Mouse (Mus musculus): ENCODE results near the gene Bcar3. TPM values are rescaled to one million over a fixed set of nuclear protein-coding genes. Genes with fewer than 3 reads are reported as not detected.

Bcar3 gene
- polyA plus RNA-seq, 1 experiment from 2014 or later: 14.9 TPM

DNA sequence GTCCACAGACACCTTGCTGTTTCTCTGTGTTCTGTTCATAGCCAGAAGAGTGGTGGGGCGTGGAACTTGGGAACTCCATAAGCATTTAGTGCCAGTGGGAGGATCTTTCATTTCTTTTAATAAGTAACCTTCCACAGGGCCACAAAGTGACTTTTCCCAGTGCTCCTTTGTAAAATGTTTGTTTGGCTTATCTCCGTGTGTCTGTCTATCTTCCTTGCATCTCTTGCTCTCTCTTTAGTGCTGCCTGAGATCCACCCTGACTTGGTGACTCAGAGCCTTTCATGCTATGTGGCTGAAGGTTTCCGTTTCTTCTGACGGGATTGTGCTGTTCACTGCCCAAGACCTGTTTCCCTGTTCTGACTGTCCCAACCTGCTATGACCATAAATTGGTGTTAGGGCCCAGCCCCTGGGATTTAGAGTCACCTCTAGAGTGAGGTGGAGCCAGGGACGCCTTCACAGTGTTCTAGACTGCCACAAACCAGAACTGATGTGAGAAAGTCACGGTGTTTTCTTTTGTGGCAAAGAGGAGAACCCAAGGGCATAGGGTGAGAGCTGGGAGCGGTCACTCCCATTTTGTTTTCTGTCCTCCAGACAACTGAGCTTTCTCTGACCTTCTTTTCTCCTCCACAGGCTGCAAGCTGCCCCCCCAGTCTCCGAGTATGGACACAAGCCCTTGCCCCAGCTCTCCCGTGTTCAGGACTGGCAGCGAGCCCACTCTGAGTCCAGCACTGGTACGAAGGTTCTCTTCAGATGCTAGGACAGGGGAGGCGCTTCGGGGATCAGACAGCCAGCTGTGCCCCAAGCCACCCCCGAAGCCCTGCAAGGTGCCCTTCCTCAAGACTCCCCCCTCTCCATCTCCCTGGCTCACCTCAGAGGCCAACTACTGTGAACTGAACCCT, 218.0 kb downstream of the Bcar3 start:
- Histone ChIP-seq H3K4me3 (ENCODE audit: low read depth, low read length) (no peak overlapping the region), H3K4me2 (ENCODE audit: low read depth) (no peak overlapping the region), H3K27ac (ENCODE audit: low read depth, low read length) (no peak overlapping the region), H3K36me3 (ENCODE audit: control insufficient read depth, insufficient read depth, low read length) (no peaks in the 10 kb centered on the region), H3K9ac (ENCODE audit: low read length) (no peak overlapping the region), H3K27me3 (ENCODE audit: control insufficient read depth, insufficient read depth, low read length) (no peaks in the 10 kb centered on the region), H3K9me3 (ENCODE audit: control insufficient read depth, low read length) (no peaks in the 10 kb centered on the region), H3K4me1 (ENCODE audit: control insufficient read depth, insufficient read depth, low read length) (0 out of 2 replicates have a peak, but pooled peaks cover under 1% of the 10 kb centered on the region)
- DNase-seq (ENCODE audit: low spot score) (no peak), ATAC-seq (ENCODE audit: insufficient read depth, low FRiP score, low TSS enrichment) (no peak)
- WGBS: 88% methylated on average over 14 of the region's 14 CpGs

DNA sequence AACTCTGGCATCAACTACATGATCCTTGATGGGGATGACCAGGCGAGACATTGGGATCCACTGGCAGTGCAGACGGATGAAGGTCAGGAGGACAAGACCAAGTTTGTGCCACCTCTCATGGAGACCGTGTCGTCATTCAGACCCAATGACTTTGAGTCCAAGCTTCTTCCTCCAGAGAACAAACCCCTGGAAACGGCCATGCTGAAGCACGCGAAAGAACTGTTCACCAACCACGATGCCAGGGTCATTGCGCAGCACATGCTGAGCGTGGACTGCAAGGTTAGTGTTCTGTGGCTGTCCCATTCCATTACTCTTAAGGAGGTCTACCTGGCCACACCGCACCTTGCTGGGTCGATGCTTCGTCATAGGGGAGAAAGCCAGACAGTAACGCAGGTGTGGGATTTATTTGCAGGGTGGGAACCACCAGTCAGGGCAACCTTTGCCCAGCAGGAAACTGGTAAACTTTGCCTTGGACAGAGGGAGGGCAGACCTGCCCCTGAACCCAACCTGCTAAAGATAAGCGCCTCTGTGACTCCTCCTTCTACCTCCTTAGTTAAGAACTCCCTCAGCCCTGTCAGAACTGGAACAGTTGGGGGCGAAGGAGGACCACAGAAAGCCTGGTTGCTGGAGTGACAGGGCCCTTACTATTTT, 218.9 kb downstream of the Bcar3 start:
- Histone ChIP-seq H3K27me3 (ENCODE audit: control insufficient read depth, insufficient read depth, low read length) (no peaks in the 10 kb centered on the region), H3K4me1 (ENCODE audit: control insufficient read depth, insufficient read depth, low read length) (peaks cover 10% of the 10 kb centered on the region; the same call in 1 of the 2 replicates), H3K9me3 (ENCODE audit: control insufficient read depth, low read length) (no peaks in the 10 kb centered on the region), H3K9ac (ENCODE audit: low read length) (no peak overlapping the region), H3K4me2 (ENCODE audit: low read depth) (no peak overlapping the region), H3K36me3 (ENCODE audit: control insufficient read depth, insufficient read depth, low read length) (no peaks in the 10 kb centered on the region), H3K4me3 (ENCODE audit: low read depth, low read length) (no peak overlapping the region), H3K27ac (ENCODE audit: low read depth, low read length) (no peak overlapping the region)
- no peak for ATAC-seq (ENCODE audit: insufficient read depth, low FRiP score, low TSS enrichment)
- 93% methylated on average over 16 of the region's 16 CpGs for WGBS
- DNase-seq (ENCODE audit: low spot score): no peak

DNA sequence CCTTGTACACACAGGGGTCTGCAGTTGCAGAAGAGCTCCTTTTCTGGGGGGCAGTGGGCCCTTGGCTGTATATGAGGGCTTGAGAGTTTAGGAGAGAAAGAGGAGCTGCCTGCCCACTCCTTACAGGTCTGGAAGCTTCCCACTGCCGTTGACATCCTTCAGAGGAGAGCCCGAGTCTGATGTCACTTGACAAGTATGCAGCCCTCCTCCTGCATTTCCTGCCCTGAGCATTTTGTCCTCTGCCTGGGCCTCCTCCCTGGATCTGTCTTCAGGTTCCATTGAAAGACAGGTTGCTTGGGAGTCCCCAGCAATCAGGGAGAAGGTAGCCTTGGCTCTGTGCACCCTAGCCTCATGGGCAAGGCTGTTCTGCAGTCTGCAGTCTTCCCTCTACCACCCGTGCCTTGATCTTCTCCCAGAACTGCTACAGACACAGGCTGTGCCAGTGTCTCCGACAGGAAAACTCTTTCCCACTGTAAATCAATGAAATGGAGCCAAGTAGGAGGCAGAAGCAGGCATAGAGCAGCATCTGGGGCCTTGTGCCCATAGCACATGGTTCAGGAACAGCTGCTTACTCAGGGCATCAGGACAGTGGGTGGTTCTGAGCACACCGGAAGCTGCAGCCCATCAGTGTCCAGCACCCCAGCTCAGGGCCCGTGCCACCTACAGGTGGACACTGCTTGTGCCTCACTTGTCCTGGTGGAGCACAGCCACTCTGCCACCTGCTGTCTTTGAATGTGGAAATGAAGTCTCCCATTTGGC, 221.8 kb downstream of the Bcar3 start:
- no peak for ATAC-seq (ENCODE audit: insufficient read depth, low FRiP score, low TSS enrichment)
- no peak overlapping the region for H3K27ac ChIP-seq (ENCODE audit: low read depth, low read length)

DNA sequence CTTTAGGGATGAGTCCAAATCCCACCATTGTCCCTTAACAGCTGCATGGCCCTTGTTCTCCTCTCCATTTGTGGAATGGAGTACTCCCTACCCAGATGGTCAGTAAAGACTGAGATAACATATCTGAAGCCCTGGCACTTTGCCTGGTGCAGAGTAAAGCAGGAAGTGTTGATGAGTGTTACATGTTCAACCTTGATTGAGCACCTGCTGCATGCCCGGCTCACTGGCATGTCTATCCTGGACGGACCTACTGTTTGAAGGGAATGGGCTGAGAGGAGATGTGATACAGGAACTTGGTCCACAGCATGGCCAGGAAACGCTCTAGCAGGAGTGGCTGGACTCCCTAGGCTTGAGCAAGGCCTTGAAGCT, 222.4 kb downstream of the Bcar3 start:
- H3K27me3 ChIP-seq (ENCODE audit: control insufficient read depth, insufficient read depth, low read length): no peaks in the 10 kb centered on the region
- WGBS: 85% methylated on average over 3 of the region's 3 CpGs
- DNase-seq (ENCODE audit: low spot score): no peak

More for the DNA sequence above, 221.8 kb downstream of the Bcar3 start:
- 79% methylated on average over 6 of the region's 6 CpGs for WGBS
- no peak overlapping the region for H3K9ac ChIP-seq (ENCODE audit: low read length)
- H3K4me1 ChIP-seq (ENCODE audit: control insufficient read depth, insufficient read depth, low read length): peaks cover 16% of the 10 kb centered on the region; the same call in 1 of the 2 replicates
- no peaks in the 10 kb centered on the region for H3K27me3 ChIP-seq (ENCODE audit: control insufficient read depth, insufficient read depth, low read length)
- DNase-seq (ENCODE audit: low spot score): no peak
- H3K4me3 ChIP-seq (ENCODE audit: low read depth, low read length): no peak overlapping the region
- H3K9me3 ChIP-seq (ENCODE audit: control insufficient read depth, low read length): no peaks in the 10 kb centered on the region
- H3K36me3 ChIP-seq (ENCODE audit: control insufficient read depth, insufficient read depth, low read length): no peaks in the 10 kb centered on the region
- H3K4me2 ChIP-seq (ENCODE audit: low read depth): no peak overlapping the region

DNA sequence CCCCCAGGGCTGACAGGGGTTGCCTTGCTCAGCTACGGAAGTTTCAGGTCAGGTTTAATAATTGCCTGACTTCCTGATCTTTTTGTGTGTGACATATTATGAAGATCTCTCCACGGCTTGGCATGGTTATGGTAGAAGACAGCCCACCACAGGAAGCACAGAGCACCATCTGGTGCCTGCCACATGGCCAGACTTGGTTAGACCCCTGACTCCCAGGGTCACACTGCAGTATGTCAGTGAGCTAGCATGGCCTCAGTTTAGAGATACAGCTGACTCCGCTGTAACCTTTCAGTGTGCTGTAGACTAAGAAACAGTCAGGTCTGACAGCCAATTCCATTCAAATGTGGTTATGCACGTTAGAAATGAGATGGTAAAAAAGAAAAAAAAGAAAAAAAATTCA, 223.8 kb downstream of the Bcar3 start:
- H3K4me3 ChIP-seq (ENCODE audit: low read depth, low read length): no peak overlapping the region
- no peaks in the 10 kb centered on the region for H3K36me3 ChIP-seq (ENCODE audit: control insufficient read depth, insufficient read depth, low read length)
- WGBS: 50% methylated on average over 4 of the region's 4 CpGs
- peak overlapping the region; percentile 76 for H3K27ac ChIP-seq (ENCODE audit: low read depth, low read length)
- H3K9ac ChIP-seq (ENCODE audit: low read length): no peak overlapping the region
- no peak overlapping the region for H3K4me2 ChIP-seq (ENCODE audit: low read depth)
- ATAC-seq (ENCODE audit: insufficient read depth, low FRiP score, low TSS enrichment) (no peak), DNase-seq (ENCODE audit: low spot score) (no peak)
- no peaks in the 10 kb centered on the region for H3K27me3 ChIP-seq (ENCODE audit: control insufficient read depth, insufficient read depth, low read length)
- H3K9me3 ChIP-seq (ENCODE audit: control insufficient read depth, low read length): no peaks in the 10 kb centered on the region
- H3K4me1 ChIP-seq (ENCODE audit: control insufficient read depth, insufficient read depth, low read length): peaks cover 16% of the 10 kb centered on the region; the same call in 1 of the 2 replicates

More for the DNA sequence above, 222.4 kb downstream of the Bcar3 start:
- no peaks in the 10 kb centered on the region for H3K9me3 ChIP-seq (ENCODE audit: control insufficient read depth, low read length)
- peaks cover 16% of the 10 kb centered on the region; the same call in 1 of the 2 replicates for H3K4me1 ChIP-seq (ENCODE audit: control insufficient read depth, insufficient read depth, low read length)
- no peak overlapping the region for H3K27ac ChIP-seq (ENCODE audit: low read depth, low read length)
- no peak for ATAC-seq (ENCODE audit: insufficient read depth, low FRiP score, low TSS enrichment)
- H3K36me3 ChIP-seq (ENCODE audit: control insufficient read depth, insufficient read depth, low read length): no peaks in the 10 kb centered on the region
- H3K9ac ChIP-seq (ENCODE audit: low read length): no peak overlapping the region
- H3K4me2 ChIP-seq (ENCODE audit: low read depth): no peak overlapping the region
- no peak overlapping the region for H3K4me3 ChIP-seq (ENCODE audit: low read depth, low read length)

DNA sequence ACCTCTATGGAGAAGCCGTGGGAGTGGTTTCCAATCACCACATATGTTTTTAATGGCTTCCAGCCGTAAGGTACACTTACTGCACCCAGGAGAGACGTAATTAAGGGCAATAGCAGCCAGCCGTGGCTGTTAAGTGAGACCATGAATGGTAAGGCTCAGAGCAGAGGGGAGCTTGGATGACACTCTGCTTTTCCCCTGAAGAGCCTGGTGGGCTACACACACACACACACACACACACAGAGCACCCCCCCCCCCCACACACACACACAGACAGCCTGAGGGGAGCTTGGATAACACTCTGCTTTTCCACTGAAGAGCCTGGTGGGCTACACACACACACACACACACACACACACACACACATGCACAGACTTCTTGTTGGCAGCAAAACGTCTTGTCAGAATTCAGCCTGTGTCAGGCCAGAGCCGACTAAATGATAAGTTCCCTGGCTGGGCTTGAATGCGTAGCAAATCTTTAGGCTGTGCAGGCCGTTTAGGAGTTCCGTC, 224.3 kb downstream of the Bcar3 start:
- H3K9me3 ChIP-seq (ENCODE audit: control insufficient read depth, low read length): no peaks in the 10 kb centered on the region
- 27% methylated on average over 9 of the region's 9 CpGs for WGBS
- H3K4me3 ChIP-seq (ENCODE audit: low read depth, low read length): no peak overlapping the region
- no peaks in the 10 kb centered on the region for H3K36me3 ChIP-seq (ENCODE audit: control insufficient read depth, insufficient read depth, low read length)
- no peak overlapping the region for H3K9ac ChIP-seq (ENCODE audit: low read length)
- peak; percentile 34 for DNase-seq (ENCODE audit: low spot score)
- peak; percentile 67 for ATAC-seq (ENCODE audit: insufficient read depth, low FRiP score, low TSS enrichment)
- H3K4me1 ChIP-seq (ENCODE audit: control insufficient read depth, insufficient read depth, low read length): peaks cover 16% of the 10 kb centered on the region; the same call in 1 of the 2 replicates
- H3K4me2 ChIP-seq (ENCODE audit: low read depth): peak overlapping the region; percentile 7; the same call in 1 of the 2 replicates
- H3K27me3 ChIP-seq (ENCODE audit: control insufficient read depth, insufficient read depth, low read length): no peaks in the 10 kb centered on the region
- peak overlapping the region; percentile 39; the same call in 1 of the 2 replicates for H3K27ac ChIP-seq (ENCODE audit: low read depth, low read length)

DNA sequence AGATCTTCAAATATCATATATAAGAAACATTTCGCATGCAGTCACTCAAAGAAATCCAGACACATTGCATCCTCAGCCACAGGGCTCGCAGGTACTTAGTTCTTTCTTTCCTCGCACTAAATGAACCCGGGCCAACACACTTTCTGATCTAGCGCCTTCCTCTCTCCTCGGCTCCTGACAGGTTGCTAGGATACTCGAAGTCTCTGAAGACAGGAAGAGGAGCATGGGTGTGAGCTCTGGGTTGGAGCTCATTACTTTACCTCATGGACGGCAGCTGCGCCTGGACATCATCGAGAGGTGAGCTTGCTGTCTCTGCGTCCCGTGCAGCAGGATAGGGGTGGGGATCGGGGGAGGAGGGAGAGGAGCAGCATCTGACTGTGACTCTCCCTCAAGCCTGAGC, 225.1 kb downstream of the Bcar3 start:
- Histone ChIP-seq H3K4me3 (ENCODE audit: low read depth, low read length) (no peak overlapping the region), H3K27me3 (ENCODE audit: control insufficient read depth, insufficient read depth, low read length) (no peaks in the 10 kb centered on the region), H3K27ac (ENCODE audit: low read depth, low read length) (0 out of 2 replicates have a peak overlapping the region, but pooled peaks have one; percentile 39), H3K36me3 (ENCODE audit: control insufficient read depth, insufficient read depth, low read length) (no peaks in the 10 kb centered on the region), H3K9me3 (ENCODE audit: control insufficient read depth, low read length) (no peaks in the 10 kb centered on the region), H3K9ac (ENCODE audit: low read length) (no peak overlapping the region), H3K4me2 (ENCODE audit: low read depth) (no peak overlapping the region), H3K4me1 (ENCODE audit: control insufficient read depth, insufficient read depth, low read length) (peaks cover 16% of the 10 kb centered on the region; the same call in 1 of the 2 replicates)
- DNase-seq (ENCODE audit: low spot score): peak; percentile 31
- 34% methylated on average over 13 of the region's 13 CpGs for WGBS
- 0 out of 2 replicates have a peak, but pooled peaks have one; percentile 11 for ATAC-seq (ENCODE audit: insufficient read depth, low FRiP score, low TSS enrichment)

DNA sequence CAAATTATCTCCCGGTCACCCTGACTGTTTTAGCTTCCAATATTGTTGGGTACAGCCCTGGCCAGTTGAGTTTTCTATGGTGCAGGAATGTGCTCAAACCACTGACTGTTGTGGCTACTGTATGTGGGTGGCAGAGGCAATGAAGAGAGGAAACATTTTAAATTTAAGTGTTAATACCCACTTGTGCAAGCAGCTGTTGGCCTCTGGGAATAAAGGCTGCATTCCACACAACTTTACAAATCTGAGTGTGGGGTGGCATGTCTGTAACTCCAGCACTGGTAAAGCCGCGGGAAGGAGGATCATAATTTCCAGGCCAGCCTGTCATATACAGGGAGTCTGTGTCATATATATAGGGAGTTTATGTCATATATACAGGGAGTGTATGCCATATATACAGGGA, 226.4 kb downstream of the Bcar3 start:
- no peak for DNase-seq (ENCODE audit: low spot score)
- no peak overlapping the region for H3K4me2 ChIP-seq (ENCODE audit: low read depth)
- H3K4me1 ChIP-seq (ENCODE audit: control insufficient read depth, insufficient read depth, low read length): peaks cover 16% of the 10 kb centered on the region; the same call in 1 of the 2 replicates
- no peak overlapping the region for H3K9ac ChIP-seq (ENCODE audit: low read length)
- 74% methylated on average over 3 of the region's 3 CpGs for WGBS
- H3K36me3 ChIP-seq (ENCODE audit: control insufficient read depth, insufficient read depth, low read length): no peaks in the 10 kb centered on the region
- H3K27ac ChIP-seq (ENCODE audit: low read depth, low read length): no peak overlapping the region
- no peaks in the 10 kb centered on the region for H3K27me3 ChIP-seq (ENCODE audit: control insufficient read depth, insufficient read depth, low read length)
- H3K4me3 ChIP-seq (ENCODE audit: low read depth, low read length): no peak overlapping the region
- H3K9me3 ChIP-seq (ENCODE audit: control insufficient read depth, low read length): no peaks in the 10 kb centered on the region
- no peak for ATAC-seq (ENCODE audit: insufficient read depth, low FRiP score, low TSS enrichment)

All from neural tube, embryonic 11.5 days (tissue).